Mouse (Mus musculus) v-Abl transformed pro-B cells (cell line): ENCODE measurements at regions not wholly inside any gene's neighbourhood (a gene's known extent, or its start where the extent isn't known, plus 50 kb on each side); places are given as distances from the start of the nearest gene placed in this dataset.

Experiments
- in situ Hi-C, 2 experiments: fragments of 400-800 bp; cut with MboI; formaldehyde crosslinking; loops; one replicate each; pipeline ENCODE4 v1.15.1; 2025; ENCODE audit not compliant: unreplicated experiment in 2 of 2

GRCm38 (mm10) chr2:8628007-8628406 lies 1118.6 kb upstream of the Celf2 start:
- in situ Hi-C loops: loop anchor here in 1 of 2 experiments (25.0 kb wide), 1 partner anchor 1591 kb away; no protein-coding TSS in a partner anchor

- in situ Hi-C loops: loop anchor here in 1 of 2 experiments (25.0 kb wide), 1 partner anchor 1591 kb away; no protein-coding TSS in a partner anchor
Observed at GRCm38 (mm10) chr2:8628485-8629208, 1119.3 kb upstream of the Celf2 start.

- in situ Hi-C loops: loop anchor here in 1 of 2 experiments (25.0 kb wide), 1 partner anchor 1601 kb away; no protein-coding TSS in a partner anchor
Observed at GRCm38 (mm10) chr2:8638082-8638481, 1128.7 kb upstream of the Celf2 start.

GRCm38 (mm10) chr2:8639282-8639681 lies 1129.9 kb upstream of the Celf2 start:
- in situ Hi-C loops: loop anchor here in 1 of 2 experiments (25.0 kb wide), 1 partner anchor 1602 kb away; no protein-coding TSS in a partner anchor

GRCm38 (mm10) chr2:8645463-8645862 lies 1136.1 kb upstream of the Celf2 start:
- in situ Hi-C loops: loop anchor here in 1 of 2 experiments (25.0 kb wide), 1 partner anchor 1608 kb away; no protein-coding TSS in a partner anchor

- in situ Hi-C loops: no loop called here
Observed at GRCm38 (mm10) chr2:8660544-8660943, 1151.2 kb upstream of the Celf2 start.

- in situ Hi-C loops: loop anchor here (5.0 to 10.0 kb wide), 6 partner anchors 1208 to 1618 kb away; partner anchors contain the start of genes 4930412O13Rik (in 2 of the 2) and 9230102O04Rik (in 1 of the 2)
Observed at GRCm38 (mm10) chr2:8673751-8674378, 1164.5 kb upstream of the Celf2 start.

GRCm38 (mm10) chr2:8675537-8675936 lies 1166.2 kb upstream of the Celf2 start:
- in situ Hi-C loops: loop anchor here (5.0 to 10.0 kb wide), 3 partner anchors 1209 to 1612 kb away; partner anchors contain the start of genes 4930412O13Rik (in 1 of the 2) and 9230102O04Rik (in 1 of the 2)

- in situ Hi-C loops: loop anchor here (5.0 to 10.0 kb wide), 3 partner anchors 1208 to 1611 kb away; partner anchors contain the start of genes 4930412O13Rik (in 1 of the 2) and 9230102O04Rik (in 1 of the 2)
Observed at GRCm38 (mm10) chr2:8676546-8676945, 1167.2 kb upstream of the Celf2 start.

- in situ Hi-C loops: no loop called here
Observed at GRCm38 (mm10) chr2:8690846-8691643, 1181.7 kb upstream of the Celf2 start.

GRCm38 (mm10) chr2:8729306-8729705 lies 1151.7 kb upstream of the 4930412O13Rik start:
- in situ Hi-C loops: no loop called here

GRCm38 (mm10) chr2:8754142-8754541 lies 1126.9 kb upstream of the 4930412O13Rik start:
- in situ Hi-C loops: loop anchor here (5.0 to 25.0 kb wide), 6 partner anchors 1121 to 1538 kb away; no protein-coding TSS in a partner anchor

- in situ Hi-C loops: loop anchor here (5.0 to 25.0 kb wide), 4 partner anchors 1118 to 1531 kb away; no protein-coding TSS in a partner anchor
Observed at GRCm38 (mm10) chr2:8756546-8756945, 1124.5 kb upstream of the 4930412O13Rik start.

- in situ Hi-C loops: loop anchor here in 1 of 2 experiments (25.0 kb wide), 1 partner anchor 1517 kb away; no protein-coding TSS in a partner anchor
Observed at GRCm38 (mm10) chr2:8770636-8771035, 1110.4 kb upstream of the 4930412O13Rik start.

- in situ Hi-C loops: no loop called here
Observed at GRCm38 (mm10) chr2:8781152-8781935, 1099.7 kb upstream of the 4930412O13Rik start.

- in situ Hi-C loops: no loop called here
Observed at GRCm38 (mm10) chr2:8782225-8782624, 1098.8 kb upstream of the 4930412O13Rik start.

GRCm38 (mm10) chr2:8802061-8802460 lies 1079.0 kb upstream of the 4930412O13Rik start:
- in situ Hi-C loops: no loop called here

- in situ Hi-C loops: no loop called here
Observed at GRCm38 (mm10) chr2:8809609-8810008, 1071.4 kb upstream of the 4930412O13Rik start.

- in situ Hi-C loops: no loop called here
Observed at GRCm38 (mm10) chr2:8818127-8818526, 1062.9 kb upstream of the 4930412O13Rik start.
